Mouse (Mus musculus): ENCODE measurements around the gene Hnrnpc.
"Not testable (repeated sequence)": the region's sequence is repeated elsewhere in the genome, so short reads cannot be mapped to it uniquely, and the experiment has no call there.

Gene Hnrnpc

DNA sequence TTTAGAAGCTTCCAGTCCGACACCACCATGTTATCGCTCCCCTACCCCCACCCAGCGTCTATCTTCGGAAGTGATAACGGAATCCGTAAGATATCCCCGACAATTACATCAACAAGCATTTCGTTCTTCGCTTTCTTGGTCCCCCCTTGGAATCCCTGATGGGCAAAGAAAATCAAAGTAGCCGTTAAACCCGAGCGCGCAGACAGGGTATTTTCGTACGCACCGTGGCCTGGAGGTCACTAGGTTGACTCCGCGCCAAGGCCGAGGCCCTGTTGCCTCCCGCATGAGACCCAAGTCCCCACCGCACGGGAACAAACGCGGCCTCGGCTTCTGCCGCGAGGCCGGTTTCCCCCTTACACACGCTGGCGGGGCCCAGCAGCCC lies 363 bp downstream of the Hnrnpc start:
- peak; percentile 58 for DNase-seq (ENCODE audit: low read depth)

DNA sequence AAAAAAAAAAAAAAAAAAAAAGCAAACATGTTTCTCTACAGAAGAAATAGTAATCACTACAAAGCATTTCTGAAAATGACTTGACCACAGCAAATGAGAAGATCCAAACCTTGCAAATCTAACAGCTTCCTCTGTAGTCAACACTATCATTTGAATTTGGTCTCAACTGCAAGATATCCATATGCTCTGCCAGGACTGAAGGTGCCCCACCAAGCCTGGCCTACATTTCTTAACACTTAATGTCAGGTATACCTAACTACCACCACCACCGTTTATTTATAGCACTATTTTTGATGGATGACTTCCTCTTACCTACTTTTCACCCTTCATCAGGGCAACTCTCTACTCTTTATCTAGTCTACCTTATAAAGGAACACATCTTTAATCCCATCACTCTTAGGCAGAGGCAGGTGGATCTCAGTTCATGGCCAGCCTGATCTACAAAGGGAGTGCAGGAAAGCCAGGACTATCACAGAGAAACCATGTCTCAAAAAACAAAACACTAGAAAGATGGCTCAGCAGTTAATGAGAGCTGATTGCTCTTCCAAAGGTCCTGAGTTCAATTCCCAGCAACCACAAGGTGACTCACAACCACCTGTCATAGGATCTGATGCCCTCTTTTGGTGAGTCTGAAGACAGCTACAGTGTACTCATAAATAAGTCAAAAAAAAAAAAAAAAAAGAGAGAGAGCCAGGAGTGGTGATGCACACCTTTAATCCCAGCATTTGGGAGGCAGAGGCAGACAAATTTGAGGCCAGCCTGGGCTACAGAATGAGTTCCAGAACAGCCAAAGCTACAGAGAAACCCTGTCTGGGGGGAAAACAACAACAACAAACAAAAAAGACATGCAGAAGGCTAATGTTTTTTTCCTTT lies 2.3 kb downstream of the Hnrnpc start:
- peak; percentile 49 for DNase-seq (ENCODE audit: low read depth)

DNA sequence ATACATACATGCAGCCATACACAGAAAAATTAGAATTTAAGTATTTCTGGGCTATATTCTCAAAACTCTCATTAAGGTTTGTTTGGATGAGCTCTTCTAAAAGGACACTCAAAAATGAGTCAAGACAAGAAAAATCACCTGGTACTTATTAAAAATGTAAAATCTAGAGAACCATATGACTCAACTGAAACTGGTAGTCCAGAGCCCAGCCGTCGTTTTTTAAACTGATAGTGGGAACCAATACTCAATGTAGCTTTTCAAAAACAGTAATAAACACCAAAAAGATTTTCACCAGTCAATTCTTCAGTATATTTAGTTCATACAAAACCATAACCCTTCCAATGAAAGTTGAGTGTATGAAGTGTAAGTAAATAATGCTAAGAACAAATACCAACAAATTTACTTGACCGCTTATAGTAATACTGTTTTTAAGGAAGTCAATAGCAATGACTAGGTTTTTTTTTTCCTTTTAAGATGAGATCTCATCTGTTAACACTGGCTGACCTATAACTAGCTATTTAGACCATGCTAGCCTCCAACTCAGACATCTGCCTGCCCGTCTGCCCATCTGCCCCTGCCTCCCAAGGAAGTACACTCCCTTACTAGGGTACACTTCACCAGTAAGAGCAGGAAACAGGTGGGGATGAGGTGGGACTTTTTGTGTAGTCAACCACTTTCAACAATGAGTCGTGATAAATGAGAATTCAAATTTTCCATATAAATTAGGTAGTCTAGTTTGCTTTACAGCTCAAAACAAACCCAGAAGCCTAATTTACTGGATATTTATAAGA lies 3.5 kb downstream of the Hnrnpc start:
- DNase-seq (ENCODE audit: low read depth) = peak; percentile 57

DNA sequence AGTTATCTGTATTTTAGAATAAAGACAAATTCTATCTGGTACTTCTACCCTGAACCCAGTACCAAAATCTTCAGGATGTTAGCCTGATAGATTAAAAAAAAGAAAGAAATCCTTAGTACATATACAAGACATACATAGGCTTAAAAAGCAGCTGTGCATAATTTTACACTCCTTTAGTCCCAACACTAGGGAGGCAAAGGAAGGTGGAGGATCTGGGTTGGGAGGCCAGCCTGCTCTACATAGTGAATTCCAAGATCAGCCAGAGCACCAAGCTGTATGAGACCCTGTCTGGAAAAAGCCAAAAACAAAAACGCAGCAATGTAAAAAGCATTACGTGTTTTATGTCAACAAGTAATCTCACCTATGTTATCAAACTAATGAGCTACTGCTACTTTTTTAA lies 4.3 kb downstream of the Hnrnpc start:
- no peak for DNase-seq (ENCODE audit: low read depth)

DNA sequence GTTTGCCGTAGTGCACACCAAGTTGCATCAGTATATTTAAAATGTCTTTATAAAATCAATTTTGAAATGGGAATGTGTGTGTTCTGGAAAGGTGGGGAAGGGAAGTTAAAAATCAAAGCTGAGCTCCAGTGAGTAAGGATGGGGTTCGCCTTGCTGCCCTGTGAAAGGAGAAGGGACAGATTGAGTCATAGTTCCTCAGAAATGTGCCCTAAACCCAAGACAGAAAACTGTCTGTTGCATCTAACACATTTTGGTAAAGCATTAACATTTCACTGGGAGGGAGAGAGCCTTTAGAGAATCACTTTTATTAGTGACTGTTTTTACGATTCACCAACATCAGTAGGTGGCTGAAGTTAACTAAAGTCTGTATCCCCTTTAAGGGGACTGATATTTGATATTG lies 5.4 kb downstream of the Hnrnpc start:
- DNase-seq (ENCODE audit: low read depth) = not testable (repeated sequence)

DNA sequence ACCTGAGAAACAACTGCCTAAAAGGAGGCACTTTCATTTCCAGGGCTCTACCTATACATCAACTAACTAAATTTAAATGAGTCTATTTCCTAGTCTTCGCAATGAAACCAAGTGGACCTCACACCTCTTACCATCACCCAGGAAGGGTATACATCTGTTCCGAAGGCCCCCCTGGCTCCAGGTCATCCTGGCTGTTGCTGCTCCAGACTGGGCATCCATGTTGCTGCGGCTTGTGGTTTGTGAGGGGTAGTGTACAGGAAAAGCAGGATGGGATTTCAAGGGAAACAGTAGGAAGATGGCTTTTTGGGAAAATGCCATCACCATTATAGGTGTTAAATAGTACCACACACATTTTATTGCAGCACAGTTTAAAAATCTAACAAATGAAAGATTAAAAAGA lies 6.6 kb downstream of the Hnrnpc start:
- not testable (repeated sequence) for DNase-seq (ENCODE audit: low read depth)

DNA sequence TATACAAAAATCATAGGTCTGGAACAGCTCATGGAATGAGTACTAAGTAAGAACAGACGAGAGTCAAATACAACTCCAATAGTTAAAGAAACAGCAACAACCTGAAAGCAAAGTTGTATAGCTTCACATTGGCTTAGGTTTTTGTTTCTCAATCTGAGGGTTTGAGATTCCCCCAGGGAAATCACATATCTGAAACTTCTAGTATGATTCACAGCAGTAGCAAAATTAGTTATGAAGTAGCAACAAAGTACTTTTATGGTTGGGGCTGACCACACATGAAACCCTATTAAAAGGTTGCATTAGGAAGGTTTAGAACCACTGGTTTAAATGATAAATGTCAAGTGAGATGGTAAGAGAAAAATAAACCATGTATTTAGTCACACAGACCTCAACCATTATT lies 9.3 kb downstream of the Hnrnpc start:
- DNase-seq (ENCODE audit: low read depth) = no peak

DNA sequence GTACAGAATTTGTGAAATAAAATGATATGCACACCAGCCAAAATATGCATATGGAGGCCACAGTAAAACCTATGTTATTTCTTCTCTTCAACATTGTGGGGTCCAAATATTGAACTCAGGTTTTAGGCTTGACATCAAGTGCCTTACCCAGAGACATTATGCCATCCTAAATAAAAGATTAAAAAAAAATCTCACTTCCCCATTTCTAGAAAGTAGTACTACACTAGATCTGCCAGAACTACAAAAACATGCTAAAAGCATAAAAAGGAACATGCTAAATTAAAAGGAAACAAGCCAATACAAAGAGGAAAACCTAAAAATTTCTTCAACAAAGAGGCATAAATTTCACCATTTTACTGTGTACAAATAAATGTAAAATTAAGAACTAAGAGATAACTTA lies 20.7 kb downstream of the Hnrnpc start:
- DNase-seq (ENCODE audit: low read depth) = no peak

DNA sequence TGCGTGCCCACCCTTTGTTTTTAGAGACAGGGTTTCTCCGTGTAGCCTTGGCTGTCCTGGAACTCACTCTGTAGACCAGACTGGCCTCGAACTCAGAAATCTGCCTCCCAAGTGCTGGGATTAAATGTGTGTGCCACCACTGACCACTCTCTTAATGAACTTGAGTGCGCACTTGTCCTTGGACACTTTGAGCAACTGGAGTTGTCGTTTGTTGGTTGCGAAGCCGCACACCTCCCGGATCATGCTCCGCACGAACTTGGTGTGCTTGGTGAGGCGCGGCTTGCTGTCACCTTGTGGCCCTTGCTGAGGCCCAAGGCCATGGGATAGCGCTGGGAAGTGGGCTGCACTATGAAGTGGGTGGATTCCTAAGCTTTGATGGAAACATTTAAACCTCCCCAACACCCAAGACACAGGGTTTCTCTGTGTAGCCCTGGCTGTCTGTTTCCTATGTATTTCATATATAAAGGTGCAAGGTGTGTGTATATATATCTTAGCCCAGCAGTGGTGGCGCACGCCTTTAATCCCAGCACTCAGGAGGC lies 32.2 kb downstream of the Hnrnpc start:
- DNase-seq (ENCODE audit: low read depth) = no peak

DNA sequence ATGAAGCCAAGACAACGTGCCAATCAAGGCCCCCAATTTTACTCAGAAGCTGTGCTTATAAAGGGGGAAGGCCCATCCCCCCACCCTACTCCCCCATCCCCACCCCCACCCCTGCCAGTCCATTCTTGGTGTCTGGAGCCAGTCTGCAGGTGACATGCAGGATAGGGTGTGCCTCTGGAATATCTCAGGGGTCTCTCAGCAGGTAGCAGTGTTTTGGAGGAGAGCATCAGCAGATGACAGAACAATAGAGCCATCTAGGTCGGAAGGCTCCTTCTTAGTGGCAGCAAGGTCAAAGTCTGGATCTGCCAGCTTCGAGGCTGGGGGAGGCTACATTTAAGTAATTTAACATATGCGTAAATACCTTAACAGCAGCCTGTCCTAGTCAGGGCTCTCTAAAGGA lies 37.7 kb downstream of the Hnrnpc start:
- DNase-seq (ENCODE audit: low read depth) = no peak

DNA sequence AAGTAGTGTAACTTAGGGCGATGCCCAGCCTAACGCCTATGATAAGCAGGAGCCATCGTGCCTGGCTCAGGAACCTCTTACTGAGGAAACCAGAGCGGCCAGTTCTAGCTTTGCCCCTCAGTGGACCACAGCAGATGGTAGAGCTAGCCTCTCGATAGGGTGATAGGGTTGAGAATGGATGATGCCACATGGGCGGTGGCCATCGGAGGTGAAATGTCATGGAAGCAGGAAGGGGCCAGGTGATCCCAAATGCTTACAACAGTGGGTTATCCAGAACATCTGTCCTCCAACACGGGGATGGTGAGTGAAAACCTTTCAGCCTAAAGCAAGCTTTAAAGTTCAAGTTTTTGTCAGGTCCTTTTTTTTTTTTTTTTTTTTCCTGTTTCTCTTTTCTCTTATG lies 42.0 kb downstream of the Hnrnpc start:
- DNase-seq (ENCODE audit: low read depth) = no peak

DNA sequence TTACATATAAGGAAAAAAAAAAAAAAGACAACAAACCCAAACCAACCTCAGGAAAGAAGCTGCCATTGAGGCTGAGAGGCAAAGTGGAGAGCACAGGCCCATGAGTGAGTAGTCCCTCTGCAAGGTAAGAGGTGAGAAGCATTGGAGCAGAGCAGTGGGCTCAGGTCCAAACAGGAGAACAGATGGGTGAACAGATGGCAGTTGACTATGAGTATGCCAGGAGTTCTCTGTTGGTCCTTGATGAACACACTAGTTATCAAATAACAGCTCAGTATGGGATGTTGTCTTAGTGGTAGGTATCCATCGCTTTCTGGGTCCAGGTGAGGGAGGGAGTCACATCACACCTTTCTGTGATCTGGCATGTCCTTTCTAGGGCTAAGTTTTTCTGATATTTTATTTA lies 43.0 kb downstream of the Hnrnpc start:
- no peak for DNase-seq (ENCODE audit: low read depth)

DNA sequence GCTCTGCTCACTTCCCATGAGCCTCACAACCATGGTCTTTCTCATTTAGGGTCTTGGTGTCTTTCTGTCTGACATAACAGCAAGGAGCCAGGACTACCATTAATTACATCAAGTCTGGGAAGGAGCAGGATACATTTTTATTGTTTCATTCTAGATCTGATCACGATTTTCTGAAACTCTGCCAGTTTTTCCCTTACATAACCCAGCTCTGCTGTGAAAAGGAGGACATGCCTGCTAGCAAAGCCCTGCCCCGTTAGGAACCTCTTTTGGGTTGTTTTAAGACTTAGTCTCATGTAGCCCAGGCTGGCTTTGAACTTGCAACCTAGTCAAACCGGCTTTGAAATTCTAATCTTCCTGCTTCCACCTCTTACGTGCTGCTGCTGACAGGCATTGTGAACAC lies 43.8 kb downstream of the Hnrnpc start:
- no peak for DNase-seq (ENCODE audit: low read depth)

DNA sequence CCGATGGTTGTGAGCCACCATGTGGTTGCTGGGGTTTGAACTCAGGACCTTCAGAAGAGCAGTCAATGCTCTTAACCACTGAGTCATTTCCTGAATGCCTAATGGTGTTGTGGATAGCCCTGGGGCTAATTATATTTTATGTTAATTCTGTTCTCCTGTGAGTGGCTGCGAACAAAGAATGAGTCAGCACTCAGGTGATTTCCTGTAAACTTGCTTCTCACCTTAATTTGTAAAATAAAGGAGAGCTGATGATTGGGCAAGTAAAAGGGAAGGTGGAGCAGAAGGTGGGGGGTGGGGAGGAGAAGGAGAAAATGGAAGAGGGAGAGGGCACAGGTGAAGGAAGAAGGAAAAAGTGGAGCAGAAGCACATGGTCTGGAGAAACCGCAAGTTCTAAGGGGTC lies 51.1 kb downstream of the Hnrnpc start:
- peak; percentile 33 for DNase-seq (ENCODE audit: low read depth)

DNA sequence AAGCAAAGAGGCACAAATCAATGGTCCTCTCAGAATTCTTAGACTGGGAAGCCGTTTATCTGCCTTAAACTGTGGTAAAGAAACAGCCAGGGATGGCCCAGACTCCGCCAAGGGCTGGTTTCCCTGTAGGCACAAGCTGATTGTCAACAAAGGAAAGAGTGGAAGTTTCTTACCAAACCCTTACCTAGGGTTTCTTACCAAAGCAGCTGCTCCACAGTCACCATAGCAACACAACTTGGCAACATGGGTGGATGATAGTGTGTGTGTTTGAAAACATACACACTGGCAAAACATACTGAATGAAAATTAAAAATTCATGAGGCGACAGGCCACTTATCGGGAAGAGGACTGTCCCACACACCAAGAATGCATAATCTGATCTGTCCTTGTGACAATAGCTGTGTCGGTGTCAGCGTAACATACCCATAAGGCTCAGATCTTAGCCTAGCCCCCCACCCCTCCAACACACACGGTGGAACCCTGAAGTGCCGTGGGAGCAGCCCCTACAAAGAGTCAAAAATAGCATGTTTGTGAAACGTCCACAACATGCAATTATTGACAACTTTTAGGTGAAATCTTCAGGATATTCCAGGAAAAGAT lies 57.8 kb downstream of the Hnrnpc start:
- no peak for DNase-seq (ENCODE audit: low read depth)

DNA sequence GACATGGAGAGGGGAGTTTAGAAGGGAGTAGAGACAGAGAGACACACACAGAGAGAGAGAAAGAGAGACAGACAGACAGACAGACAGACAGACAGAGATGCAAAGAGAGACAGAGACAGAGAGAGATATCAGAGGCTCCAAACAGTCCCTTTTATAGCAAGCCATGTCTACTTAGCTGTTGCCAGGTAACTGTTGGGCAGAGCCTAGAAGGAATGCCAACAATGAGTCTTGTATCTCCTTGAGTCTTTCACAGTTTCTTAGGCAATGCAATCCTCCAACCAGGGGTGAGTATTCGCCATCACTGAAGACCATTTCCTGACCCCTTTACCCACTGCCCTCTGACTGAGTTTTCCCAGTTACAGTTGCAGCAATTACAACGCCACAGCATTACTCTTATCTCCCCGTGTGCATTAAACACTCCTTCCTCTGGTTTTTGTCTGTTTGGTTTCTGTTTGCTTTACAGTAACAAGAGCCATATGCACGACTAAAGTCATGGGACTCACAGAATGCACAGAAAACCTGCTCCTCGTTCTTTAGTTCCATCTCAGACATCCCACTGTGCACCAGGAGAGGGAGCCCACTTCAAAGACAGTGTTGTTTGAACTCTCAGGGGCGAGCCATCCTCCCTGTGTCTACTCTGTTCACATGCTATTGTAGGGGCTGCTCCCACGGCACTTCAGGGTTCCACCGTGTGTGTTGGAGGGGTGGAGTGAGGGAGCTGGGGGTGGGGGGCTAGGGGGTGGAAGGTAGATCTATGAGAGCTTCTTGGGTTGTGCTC lies 58.7 kb downstream of the Hnrnpc start:
- peak; percentile 93 for DNase-seq (ENCODE audit: low read depth)

DNA sequence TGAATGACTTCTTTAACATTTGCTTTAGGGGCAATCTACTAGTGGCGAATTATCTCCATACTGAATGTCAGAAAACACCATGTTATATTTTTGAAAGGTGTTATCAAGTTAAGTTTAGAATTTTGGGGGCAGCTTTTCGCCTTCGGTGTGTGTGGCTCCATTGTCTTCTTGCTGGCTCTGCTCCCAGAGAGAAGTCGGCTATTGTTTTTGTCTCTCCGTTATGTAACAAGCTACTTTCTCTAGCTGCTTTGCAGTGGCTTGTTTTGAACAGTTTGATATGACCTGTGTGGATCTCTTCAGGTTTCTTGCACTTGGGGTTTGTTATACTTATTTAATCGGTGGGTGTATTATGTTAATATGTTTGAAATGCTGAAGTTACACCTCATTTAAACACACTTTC lies 60.4 kb downstream of the Hnrnpc start:
- no peak for DNase-seq (ENCODE audit: low read depth)

DNA sequence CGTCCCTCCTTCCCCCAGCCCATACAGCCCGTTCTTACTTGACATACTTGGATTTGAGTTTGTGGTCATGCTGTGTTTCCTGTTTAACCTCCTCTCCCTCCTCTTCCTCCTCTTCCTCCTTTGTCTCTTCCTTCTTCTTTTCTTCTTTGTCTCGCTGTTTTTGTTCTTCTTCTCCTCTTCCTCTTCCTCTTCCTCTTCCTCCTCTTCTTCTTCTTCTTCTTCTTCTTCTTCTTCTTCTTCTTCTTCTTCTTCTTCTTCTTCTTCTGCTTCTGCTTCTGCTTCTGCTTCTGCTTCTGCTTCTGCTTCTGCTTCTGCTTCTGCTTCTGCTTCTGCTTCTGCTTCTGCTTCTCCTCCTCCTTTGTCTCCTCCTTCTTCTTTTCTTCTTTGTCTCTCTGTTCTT lies 61.5 kb downstream of the Hnrnpc start, which contains the start of gene Olfr221:
Gene Olfr221, minus strand, starts transcription at position 101 of the 400 bp plus-strand sequence.
- not testable (repeated sequence) for DNase-seq (ENCODE audit: low read depth)

DNA sequence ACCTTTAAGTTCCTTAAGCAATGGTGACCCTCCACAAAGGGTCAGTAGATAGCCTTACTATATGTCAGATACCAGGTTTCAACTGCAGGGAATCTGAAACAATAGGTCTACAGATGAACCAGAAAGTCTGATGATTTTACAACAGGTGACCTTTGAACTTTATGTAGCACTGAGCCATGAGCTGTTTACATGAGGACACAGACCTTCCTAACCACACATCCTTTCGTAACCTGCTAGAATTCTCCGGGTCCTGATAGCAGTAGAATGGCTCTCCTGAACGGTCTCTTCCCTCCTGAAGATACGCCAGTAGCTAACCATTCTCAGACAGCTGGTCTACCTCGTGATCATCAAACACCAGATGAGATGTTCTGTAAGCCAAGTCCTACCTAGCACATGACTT lies 64.5 kb downstream of the Hnrnpc start:
- DNase-seq (ENCODE audit: low read depth) = no peak

DNA sequence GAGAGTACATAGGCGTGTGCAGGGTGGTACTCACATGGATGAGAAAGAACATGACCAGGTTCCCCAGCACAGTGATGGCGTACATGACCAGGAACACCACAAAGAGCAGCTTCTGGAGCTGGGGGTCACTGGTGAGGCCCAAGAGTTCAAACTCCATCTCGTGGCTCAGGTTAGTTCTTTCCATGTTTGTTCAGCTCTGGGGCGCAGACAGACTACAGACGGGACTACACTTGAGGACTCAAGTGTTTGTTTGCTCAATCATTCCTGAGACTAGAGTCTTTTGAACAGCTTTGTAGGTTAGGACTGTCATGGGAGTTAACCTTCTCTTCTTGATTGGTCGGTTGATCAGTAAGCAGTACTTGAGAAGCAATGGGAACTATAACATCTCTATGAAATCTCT lies 67.9 kb downstream of the Hnrnpc start:
- DNase-seq (ENCODE audit: low read depth) = no peak

DNA sequence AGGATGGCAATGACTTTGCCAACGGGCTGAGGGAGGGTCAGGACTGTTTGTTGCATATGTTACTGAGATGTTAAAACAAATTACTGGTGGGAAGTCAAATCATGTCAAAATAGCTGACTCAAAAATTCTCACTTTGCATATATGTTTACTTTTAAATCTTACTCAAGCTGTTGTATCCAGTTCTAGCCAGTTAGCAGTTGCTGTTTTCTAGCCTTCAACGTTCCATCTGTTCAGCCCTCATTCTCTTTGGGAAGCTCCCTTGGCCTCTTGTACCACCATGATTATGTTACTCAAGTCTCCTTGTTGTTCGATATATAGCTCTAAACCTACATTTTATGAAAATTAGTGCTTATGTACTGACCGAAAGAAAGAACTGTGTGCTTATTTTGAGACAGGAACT lies 77.5 kb downstream of the Hnrnpc start:
- DNase-seq (ENCODE audit: low read depth) = no peak

DNA sequence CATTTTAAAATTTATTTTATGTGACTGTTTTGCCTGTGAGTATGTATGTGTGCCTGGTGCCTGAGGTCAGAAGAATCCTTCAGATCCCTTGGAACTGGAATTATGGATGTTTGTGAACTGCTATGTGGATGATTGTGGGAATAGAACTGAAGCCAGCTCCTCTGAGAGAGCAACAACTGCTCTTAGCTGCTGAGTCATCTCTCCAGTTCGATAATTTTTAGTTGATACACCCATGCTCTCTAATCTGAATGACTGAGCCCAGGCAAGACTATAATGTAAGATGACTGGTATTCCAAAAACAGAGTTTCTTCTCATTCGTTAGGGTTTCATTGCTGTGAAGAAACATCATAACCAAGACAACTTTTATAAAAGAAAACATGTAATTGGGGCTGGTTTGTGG lies 79.7 kb downstream of the Hnrnpc start:
- DNase-seq (ENCODE audit: low read depth) = no peak
